Mouse (Mus musculus): ENCODE data around the gene Slc38a7. TPM values are rescaled to one million over a fixed set of nuclear protein-coding genes. Genes with fewer than 3 reads are reported as not detected.
A peak's percentile ranks its signal among the peaks of the same experiment; 100 is the strongest.
"Not testable (repeated sequence)": the region's sequence is repeated elsewhere in the genome, so short reads cannot be mapped to it uniquely, and the experiment has no call there.

Slc38a7 gene
- polyA plus RNA-seq, 1 experiment from 2014 or later, result 14.7 TPM

- H3K4me3 ChIP-seq, result no peak overlapping the region
- no peak overlapping the region for H3K27ac ChIP-seq
- H3K27me3 ChIP-seq (ENCODE audit: low read depth, poor library complexity, severe bottlenecking), result no peaks in the 10 kb centered on the region
- no peak for DNase-seq (ENCODE audit: low spot score)
- H3K36me3 ChIP-seq, result peaks cover 77% of the 10 kb centered on the region
- H3K4me1 ChIP-seq, result no peaks in the 10 kb centered on the region
- no peaks in the 10 kb centered on the region for H3K9me3 ChIP-seq (replicated peaks)
- WGBS, result 92% methylated on average over 15 of the region's 15 CpGs
Measured at GRCm38 (mm10) chr8:95841436-95841835, 11.9 kb downstream of the Slc38a7 start.

DNA sequence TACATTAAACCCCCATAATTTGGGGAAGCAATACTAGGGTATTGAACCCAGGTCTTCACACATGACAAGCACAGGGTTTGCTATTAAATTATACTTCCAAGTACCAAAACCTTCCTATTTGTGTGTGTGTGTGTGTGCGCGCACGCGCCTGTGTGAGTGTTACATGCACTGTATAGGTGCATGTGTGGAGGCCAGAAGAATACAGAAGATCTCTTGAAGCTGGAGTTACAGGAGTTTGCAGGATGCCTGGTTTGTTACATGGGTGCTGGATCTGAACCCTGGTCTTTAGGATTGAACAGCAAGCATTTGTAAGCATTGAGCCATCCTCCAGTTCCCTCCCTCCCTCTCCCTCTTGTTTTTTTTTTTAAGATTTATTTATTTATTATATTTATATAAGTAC lies 14.1 kb downstream of the Slc38a7 start:
- H3K4me1 ChIP-seq, result no peaks in the 10 kb centered on the region
- DNase-seq (ENCODE audit: low spot score), result no peak
- 99% methylated on average over 4 of the region's 4 CpGs for WGBS
- H3K9me3 ChIP-seq (replicated peaks), result no peaks in the 10 kb centered on the region
- no peak overlapping the region for H3K27ac ChIP-seq
- no peaks in the 10 kb centered on the region for H3K27me3 ChIP-seq (ENCODE audit: low read depth, poor library complexity, severe bottlenecking)
- H3K4me3 ChIP-seq, result no peak overlapping the region
- H3K36me3 ChIP-seq, result peaks cover 63% of the 10 kb centered on the region

DNA sequence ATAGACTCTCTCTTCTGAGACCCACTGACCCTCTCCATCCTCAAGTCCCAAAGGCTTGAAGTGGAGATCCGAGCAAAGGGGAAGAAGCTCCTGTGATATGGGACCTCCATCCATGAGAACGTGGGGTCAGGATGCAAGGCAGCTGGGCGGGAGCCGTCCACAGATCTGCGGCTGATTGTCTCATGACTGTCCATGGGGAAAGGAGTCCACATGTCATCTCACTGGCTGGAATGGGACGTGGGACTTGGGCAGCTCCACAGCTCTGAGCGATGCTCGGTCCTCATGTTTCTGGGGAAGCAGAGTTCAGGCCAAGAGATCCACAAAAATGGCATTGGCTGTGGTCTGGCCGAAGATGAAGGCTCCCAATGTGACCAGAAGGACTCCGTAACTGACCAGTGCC lies 16.1 kb downstream of the Slc38a7 start:
- no peaks in the 10 kb centered on the region for H3K9me3 ChIP-seq (replicated peaks)
- no peak for DNase-seq (ENCODE audit: low spot score)
- peaks cover 44% of the 10 kb centered on the region for H3K36me3 ChIP-seq
- no peak overlapping the region for H3K4me3 ChIP-seq
- H3K27me3 ChIP-seq (ENCODE audit: low read depth, poor library complexity, severe bottlenecking), result no peaks in the 10 kb centered on the region
- no peak overlapping the region for H3K27ac ChIP-seq
- H3K4me1 ChIP-seq, result peaks cover 13% of the 10 kb centered on the region
- WGBS, result 95% methylated on average over 10 of the region's 10 CpGs

GRCm38 (mm10) chr8:95835891-95836290 lies 17.4 kb downstream of the Slc38a7 start:
- DNase-seq (ENCODE audit: low spot score), result no peak
- Histone ChIP-seq H3K4me1 (peaks cover 13% of the 10 kb centered on the region), H3K36me3 (peaks cover 31% of the 10 kb centered on the region), H3K4me3 (no peak overlapping the region), H3K9me3 (replicated peaks) (no peaks in the 10 kb centered on the region), H3K27me3 (ENCODE audit: low read depth, poor library complexity, severe bottlenecking) (no peaks in the 10 kb centered on the region), H3K27ac (no peak overlapping the region)
- WGBS, result 77% methylated on average over 4 of the region's 4 CpGs

DNA sequence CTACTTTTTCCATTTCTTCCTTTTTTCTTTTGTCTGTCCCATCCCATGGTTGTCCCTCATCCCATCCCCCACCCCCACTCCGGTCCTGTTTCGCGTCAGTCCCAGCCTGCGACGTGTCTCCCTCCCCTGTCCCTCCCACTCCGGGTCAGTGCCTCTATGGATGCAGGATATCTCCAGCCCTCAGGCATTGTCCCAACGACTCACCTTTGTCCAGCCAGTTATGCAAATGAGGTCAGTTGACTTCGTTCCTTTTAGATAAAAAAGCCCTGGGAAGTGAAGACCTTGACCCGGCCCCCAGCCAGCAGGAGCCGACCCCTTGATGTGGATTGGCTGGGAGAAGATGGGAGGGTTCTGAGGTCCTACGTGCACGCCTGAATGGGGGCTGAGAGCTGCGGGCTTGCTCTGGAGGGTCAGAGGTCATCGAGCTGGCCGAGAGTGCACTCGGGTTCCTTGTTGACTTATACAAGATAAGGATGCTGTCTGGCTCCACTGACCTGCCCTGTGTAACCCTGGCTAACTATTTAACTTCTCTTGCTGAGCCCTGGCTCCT lies 19.8 kb downstream of the Slc38a7 start:
- Histone ChIP-seq H3K4me1 (peaks cover 13% of the 10 kb centered on the region), H3K27ac (peak overlapping the region; percentile 81)
- DNase-seq (ENCODE audit: low spot score), result peak; percentile 63

DNA sequence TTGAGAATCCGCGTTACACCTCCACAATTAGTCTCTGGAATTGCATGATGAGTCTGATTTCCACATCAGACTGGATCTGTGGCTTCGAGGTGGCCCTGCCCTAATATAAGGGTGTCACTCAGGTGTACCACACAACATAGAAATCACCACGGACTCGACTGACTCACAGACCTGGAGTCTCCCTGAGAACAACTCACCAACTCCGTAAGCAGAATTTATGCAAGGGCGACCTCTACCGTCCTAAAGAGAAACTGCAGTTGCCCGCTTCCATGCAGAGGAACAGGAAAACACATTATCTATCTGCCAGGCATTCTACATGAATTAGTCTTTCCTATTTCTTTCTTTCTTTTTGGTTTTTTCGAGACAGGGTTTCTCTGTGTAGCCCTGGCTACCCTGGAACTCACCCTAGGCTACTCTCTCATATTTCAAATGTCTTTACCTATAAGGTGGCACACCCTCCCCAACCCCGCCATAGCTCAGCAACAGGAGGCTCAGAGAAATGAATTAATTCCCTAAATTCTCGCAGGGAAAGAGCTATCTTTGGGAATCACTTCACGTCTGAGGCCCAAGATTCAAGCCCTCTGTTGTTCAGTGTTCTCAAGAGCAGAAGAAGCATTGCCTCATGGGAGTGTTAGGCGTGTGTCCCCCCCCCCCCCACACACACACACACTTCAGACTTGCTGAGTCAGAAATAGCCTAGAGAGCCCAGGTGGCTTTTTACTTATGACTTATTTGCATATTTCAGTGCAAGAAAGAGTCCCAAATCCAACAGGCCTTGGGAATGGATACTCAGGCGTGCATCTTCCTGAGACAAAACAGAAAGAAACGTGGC lies 20.5 kb downstream of the Slc38a7 start:
- no peaks in the 10 kb centered on the region for H3K27me3 ChIP-seq (ENCODE audit: low read depth, poor library complexity, severe bottlenecking)
- peaks cover 13% of the 10 kb centered on the region for H3K4me1 ChIP-seq
- H3K36me3 ChIP-seq, result peaks cover 19% of the 10 kb centered on the region
- peak overlapping the region; percentile 60 for H3K4me3 ChIP-seq
- WGBS, result 13% methylated on average over 16 of the region's 16 CpGs
- DNase-seq (ENCODE audit: low spot score), result peak; percentile 87
- H3K27ac ChIP-seq, result peak overlapping the region; percentile 81
- H3K9me3 ChIP-seq (replicated peaks), result no peaks in the 10 kb centered on the region

More for the DNA sequence above, 19.8 kb downstream of the Slc38a7 start:
- peaks cover 19% of the 10 kb centered on the region for H3K36me3 ChIP-seq
- no peaks in the 10 kb centered on the region for H3K27me3 ChIP-seq (ENCODE audit: low read depth, poor library complexity, severe bottlenecking)
- no peaks in the 10 kb centered on the region for H3K9me3 ChIP-seq (replicated peaks)
- 0% methylated on average over 16 of the region's 16 CpGs for WGBS
- peak overlapping the region; percentile 60 for H3K4me3 ChIP-seq

GRCm38 (mm10) chr8:95830144-95830543 lies 23.2 kb downstream of the Slc38a7 start:
- no peaks in the 10 kb centered on the region for H3K9me3 ChIP-seq (replicated peaks)
- H3K36me3 ChIP-seq, result no peaks in the 10 kb centered on the region
- H3K4me1 ChIP-seq, result peaks cover 13% of the 10 kb centered on the region
- H3K27me3 ChIP-seq (ENCODE audit: low read depth, poor library complexity, severe bottlenecking), result no peaks in the 10 kb centered on the region
- 79% methylated on average over 3 of the region's 3 CpGs for WGBS
- no peak overlapping the region for H3K27ac ChIP-seq
- H3K4me3 ChIP-seq, result no peak overlapping the region
- DNase-seq (ENCODE audit: low spot score), result no peak

- not testable (repeated sequence) for H3K27me3 ChIP-seq (ENCODE audit: low read depth, poor library complexity, severe bottlenecking); DNase-seq (ENCODE audit: low spot score); H3K4me1 ChIP-seq; H3K27ac ChIP-seq; H3K4me3 ChIP-seq; H3K36me3 ChIP-seq; H3K9me3 ChIP-seq (replicated peaks)
- WGBS, result 47% methylated on average over 25 of the region's 25 CpGs
Measured at GRCm38 (mm10) chr8:95825162-95825561, 28.2 kb downstream of the Slc38a7 start, which contains the start of gene Sap18b. Sap18b (plus strand) TSS chr8:95825346.

DNA sequence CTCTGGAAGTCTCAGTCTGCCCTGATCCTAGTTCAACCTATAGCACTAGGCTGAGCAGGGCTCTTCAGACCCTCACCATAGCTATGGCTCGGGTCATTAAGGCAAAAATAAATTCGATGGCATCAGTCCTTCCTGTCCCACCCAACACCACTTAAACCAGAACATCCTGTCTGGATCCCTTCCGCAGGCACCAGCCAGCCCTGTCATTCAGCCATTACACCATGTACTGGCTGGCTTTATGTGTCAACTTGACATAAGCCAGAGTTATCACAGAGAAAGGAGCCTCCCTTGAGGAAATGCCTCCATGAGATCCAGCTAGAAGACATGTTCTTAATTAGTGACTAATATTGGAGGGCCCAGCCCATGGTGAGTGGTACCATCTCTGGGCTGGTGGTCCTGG lies 30.6 kb downstream of the Slc38a7 start:
- no peak for DNase-seq (ENCODE audit: low spot score)
- no peak overlapping the region for H3K4me3 ChIP-seq
- H3K9me3 ChIP-seq (replicated peaks), result no peaks in the 10 kb centered on the region
- 75% methylated on average over 3 of the region's 3 CpGs for WGBS
- H3K27me3 ChIP-seq (ENCODE audit: low read depth, poor library complexity, severe bottlenecking), result no peaks in the 10 kb centered on the region
- no peaks in the 10 kb centered on the region for H3K4me1 ChIP-seq
- no peak overlapping the region for H3K27ac ChIP-seq
- H3K36me3 ChIP-seq, result no peaks in the 10 kb centered on the region

- H3K4me3 ChIP-seq, result no peak overlapping the region
- no peak for DNase-seq (ENCODE audit: low spot score)
- no peaks in the 10 kb centered on the region for H3K9me3 ChIP-seq (replicated peaks)
- no peaks in the 10 kb centered on the region for H3K4me1 ChIP-seq
- H3K27me3 ChIP-seq (ENCODE audit: low read depth, poor library complexity, severe bottlenecking), result no peaks in the 10 kb centered on the region
- no peaks in the 10 kb centered on the region for H3K36me3 ChIP-seq
- WGBS, result 90% methylated on average over 5 of the region's 5 CpGs
- no peak overlapping the region for H3K27ac ChIP-seq
Measured at GRCm38 (mm10) chr8:95822096-95822495, 31.2 kb downstream of the Slc38a7 start.

DNA sequence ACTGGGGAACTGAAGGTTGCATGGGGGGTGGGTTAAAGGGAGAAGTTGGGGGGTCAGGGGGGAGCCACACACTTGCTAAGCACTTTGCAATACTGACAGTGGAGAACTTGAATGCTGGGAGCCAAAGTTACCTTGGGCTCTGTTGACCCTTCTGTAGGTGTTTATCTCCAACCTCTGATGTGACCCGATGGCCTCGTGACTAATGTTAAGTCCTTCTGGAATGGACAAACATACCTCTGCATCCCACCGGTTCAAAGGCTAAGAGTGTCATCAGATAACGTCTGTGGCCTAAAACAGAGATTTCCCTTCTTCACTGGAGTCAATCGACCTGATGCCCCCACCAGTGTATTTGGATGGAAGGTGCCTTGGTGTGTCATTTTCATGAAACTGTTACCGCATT lies 32.1 kb downstream of the Slc38a7 start:
- Histone ChIP-seq H3K27ac (no peak overlapping the region), H3K4me1 (peaks cover 3% of the 10 kb centered on the region; the same call in 1 of the 2 replicates), H3K9me3 (replicated peaks) (no peaks in the 10 kb centered on the region), H3K27me3 (ENCODE audit: low read depth, poor library complexity, severe bottlenecking) (no peaks in the 10 kb centered on the region), H3K4me3 (no peak overlapping the region), H3K36me3 (no peaks in the 10 kb centered on the region)
- no peak for DNase-seq (ENCODE audit: low spot score)
- 93% methylated on average over 6 of the region's 6 CpGs for WGBS

- Histone ChIP-seq H3K9me3 (replicated peaks) (no peaks in the 10 kb centered on the region), H3K27ac (no peak overlapping the region), H3K4me3 (no peak overlapping the region), H3K36me3 (no peaks in the 10 kb centered on the region), H3K4me1 (peaks cover 6% of the 10 kb centered on the region; the same call in 1 of the 2 replicates), H3K27me3 (ENCODE audit: low read depth, poor library complexity, severe bottlenecking) (no peaks in the 10 kb centered on the region)
- 45% methylated on average over 1 of the region's 1 CpGs for WGBS
- DNase-seq (ENCODE audit: low spot score), result no peak
Measured at GRCm38 (mm10) chr8:95818211-95818610, 35.1 kb downstream of the Slc38a7 start.

DNA sequence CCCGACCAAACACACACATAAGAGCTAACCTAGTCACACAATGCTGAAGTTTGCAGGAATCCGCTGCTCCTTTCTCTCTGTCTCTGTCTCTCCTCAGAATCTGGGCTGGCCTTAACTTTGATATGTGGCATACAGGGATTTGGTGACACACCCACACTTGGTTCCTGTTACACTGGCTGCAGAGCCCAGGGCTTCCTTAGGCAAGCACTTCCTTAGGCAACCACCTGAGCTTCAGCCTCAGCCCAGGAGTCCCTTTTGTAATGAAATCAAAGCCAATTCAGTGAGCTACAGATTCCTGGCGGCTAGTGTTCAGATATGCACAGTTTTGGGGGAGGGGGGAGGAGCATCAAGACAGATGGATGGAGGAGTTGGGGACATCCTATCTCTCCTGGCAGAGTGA lies 35.7 kb downstream of the Slc38a7 start:
- H3K36me3 ChIP-seq, result no peaks in the 10 kb centered on the region
- no peaks in the 10 kb centered on the region for H3K9me3 ChIP-seq (replicated peaks)
- no peak overlapping the region for H3K27ac ChIP-seq
- no peak for DNase-seq (ENCODE audit: low spot score)
- 62% methylated on average over 3 of the region's 3 CpGs for WGBS
- no peak overlapping the region for H3K4me3 ChIP-seq
- peaks cover 6% of the 10 kb centered on the region; the same call in 1 of the 2 replicates for H3K4me1 ChIP-seq
- H3K27me3 ChIP-seq (ENCODE audit: low read depth, poor library complexity, severe bottlenecking), result no peaks in the 10 kb centered on the region

Data from limb, embryonic 10.5 days (tissue).